Mouse (Mus musculus) stomach, embryonic 14.5 days (tissue): ENCODE measurements at regions not wholly inside any gene's neighbourhood (a gene's known extent, or its start where the extent isn't known, plus 50 kb on each side); places are given as distances from the start of the nearest gene placed in this dataset.

Experiments
- ATAC-seq: fragments of 200-750 bp; cut with Nextera tagmentation; 2 replicates; pipeline ENCODE4 v1.8.0; 2017; ENCODE audit warnings: low read depth, moderate TSS enrichment; ENCODE audit not compliant: insufficient number of reproducible peaks, insufficient read depth, low FRiP score
- H3K27ac ChIP-seq: fragments of 300-500 bp; sonication (generic); 2 replicates; pipeline ENCODE4 v1.5.1; 2014; ENCODE audit warnings: mild to moderate bottlenecking, low read length, moderate library complexity, mixed read lengths
- H3K27me3 ChIP-seq: fragments of 300-500 bp; sonication (generic); 2 replicates; pipeline ENCODE4 v1.6.1; 2014; ENCODE audit warnings: low read length, control low read depth, mixed read lengths; ENCODE audit not compliant: control insufficient read depth, insufficient read depth
- H3K36me3 ChIP-seq: fragments of 300-500 bp; sonication (generic); 2 replicates; pipeline ENCODE4 v1.6.1; 2014; ENCODE audit warnings: mild to moderate bottlenecking, control low read depth, low read length, moderate library complexity, mixed read lengths; ENCODE audit not compliant: control insufficient read depth, insufficient read depth
- H3K4me1 ChIP-seq: fragments of 300-500 bp; sonication (generic); 2 replicates; pipeline ENCODE4 v1.6.1; 2014; ENCODE audit warnings: low read length, control low read depth, mixed read lengths; ENCODE audit not compliant: control insufficient read depth, insufficient read depth
- H3K4me2 ChIP-seq: fragments of 300-500 bp; sonication (generic); replicated peaks from 2 replicates; pipeline ENCODE4 v1.6.1; 2014; ENCODE audit warnings: low read depth, low read length, control low read depth
- H3K4me3 ChIP-seq: fragments of 300-500 bp; sonication (generic); 2 replicates; pipeline ENCODE4 v1.5.1; 2014; ENCODE audit warnings: low read depth, low read length, control low read depth
- H3K9ac ChIP-seq: fragments of 300-500 bp; sonication (generic); replicated peaks from 2 replicates; pipeline ENCODE4 v1.6.1; 2014; ENCODE audit warnings: low read depth, mild to moderate bottlenecking, control low read depth, low read length, moderate library complexity, mixed read lengths
- H3K9me3 ChIP-seq: fragments of 300-500 bp; sonication (generic); 2 replicates; pipeline ENCODE4 v1.6.1; 2016; ENCODE audit warnings: low read depth, low read length, control low read depth; ENCODE audit not compliant: control insufficient read depth
- WGBS: fragments of 180-500 bp; shearing (Covaris S2); extraction: QIAGEN DNeasy Blood & Tissue Kit; methylation state at CpG from one replicate; pipeline ENCODE4 v1.1.7; 2014; 5-methylcytosine and 5-hydroxymethylcytosine counted together

DNA sequence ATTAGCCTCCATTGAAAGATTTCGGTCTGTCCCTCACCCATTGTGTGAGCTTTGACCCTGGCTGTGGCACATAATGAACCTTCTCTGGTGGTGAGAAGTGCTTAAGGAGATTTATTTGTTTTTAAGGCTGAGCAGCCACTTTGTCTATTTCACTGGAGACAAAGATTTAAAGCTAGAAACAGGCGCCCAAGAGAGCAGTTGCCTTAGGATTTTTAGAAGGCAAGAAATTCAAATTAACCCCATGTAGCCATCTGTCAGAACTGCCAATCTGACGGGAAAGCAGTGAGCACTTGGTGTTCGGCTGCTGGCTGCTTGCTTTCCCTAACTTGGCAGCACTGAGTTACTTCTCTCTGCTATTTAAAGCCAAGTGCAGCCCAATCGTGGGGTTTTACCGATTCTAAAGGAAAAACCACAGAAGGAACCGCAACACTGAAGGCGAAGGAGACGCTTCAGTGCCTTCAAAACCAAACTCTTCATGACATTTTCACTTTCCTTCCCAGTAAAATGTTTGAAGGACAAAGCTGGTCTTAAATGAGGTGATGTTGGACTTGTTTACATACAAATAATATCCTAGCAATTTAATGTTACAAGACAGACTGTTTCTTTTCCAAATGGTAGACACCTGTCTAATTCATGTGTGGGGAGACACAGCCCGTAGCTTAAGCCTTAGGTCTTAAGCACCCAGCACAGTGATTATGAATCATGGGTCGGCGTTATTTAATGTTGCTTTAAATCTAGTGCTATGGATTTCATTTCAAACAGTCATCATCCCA lies 88.9 kb upstream of the Ptpn13 start:
- no peak overlapping the region for H3K4me3 ChIP-seq
- H3K36me3 ChIP-seq, result no peaks in the 10 kb centered on the region
- peaks cover 3% of the 10 kb centered on the region; the same call in 1 of the 2 replicates for H3K4me1 ChIP-seq
- H3K9ac ChIP-seq, result no peak overlapping the region
- no peak; the same call in 1 of the 2 replicates for ATAC-seq
- H3K4me2 ChIP-seq, result no peak overlapping the region; the same call in 1 of the 2 replicates
- WGBS, result 13% methylated on average over 12 of the region's 12 CpGs
- no peaks in the 10 kb centered on the region for H3K27me3 ChIP-seq
- no peak overlapping the region for H3K27ac ChIP-seq
- no peaks in the 10 kb centered on the region for H3K9me3 ChIP-seq

DNA sequence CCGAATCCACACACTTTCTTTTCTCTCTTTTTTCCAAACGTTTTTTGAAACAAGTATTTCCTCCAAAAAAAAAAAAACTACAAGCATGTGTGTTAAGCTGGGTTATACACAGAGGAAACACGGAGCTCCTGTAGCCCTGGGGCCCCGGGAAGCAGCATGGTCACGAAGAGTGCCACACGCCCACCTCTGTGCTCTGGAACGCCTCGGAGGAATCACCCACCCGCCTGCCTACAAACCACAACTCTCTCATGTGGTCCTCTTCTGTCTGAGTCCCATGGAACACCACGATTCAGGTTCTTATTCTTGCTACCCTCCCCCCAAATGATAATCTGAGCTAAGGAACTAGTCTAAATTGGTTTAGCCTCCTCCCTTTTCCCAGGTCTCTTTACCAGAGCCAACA lies 98.6 kb upstream of the Ptpn13 start:
- WGBS, result 72% methylated on average over 10 of the region's 10 CpGs
- no peak for ATAC-seq
- no peaks in the 10 kb centered on the region for H3K4me1 ChIP-seq

DNA sequence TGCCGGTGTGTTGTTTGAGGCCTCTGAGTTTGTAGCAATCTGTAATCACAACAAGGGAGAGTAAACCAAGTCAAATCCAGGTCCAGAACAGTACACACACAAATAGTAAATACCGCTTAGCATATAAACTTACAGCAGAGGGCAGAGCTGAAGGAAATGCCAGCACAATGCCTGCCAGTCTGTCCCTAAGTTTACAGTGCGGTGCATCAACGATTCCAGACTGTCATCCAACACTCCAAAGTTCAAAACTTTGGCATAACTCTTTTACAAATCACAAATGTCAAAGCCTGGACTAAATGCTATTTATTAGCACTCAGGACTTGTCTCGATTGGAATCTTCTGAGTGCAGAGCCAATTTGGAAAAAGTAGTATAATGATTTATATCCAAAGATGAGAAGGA lies 104.7 kb upstream of the Ptpn13 start:
- Histone ChIP-seq H3K4me1 (no peaks in the 10 kb centered on the region), H3K4me3 (no peak overlapping the region), H3K9me3 (no peaks in the 10 kb centered on the region), H3K27ac (no peak overlapping the region), H3K27me3 (no peaks in the 10 kb centered on the region), H3K36me3 (no peaks in the 10 kb centered on the region), H3K9ac (no peak overlapping the region), H3K4me2 (no peak overlapping the region)
- WGBS, result 67% methylated on average over 5 of the region's 5 CpGs
- ATAC-seq, result no peak

More for the DNA sequence above, 98.6 kb upstream of the Ptpn13 start:
- H3K27ac ChIP-seq, result no peak overlapping the region
- peaks cover 4% of the 10 kb centered on the region; the same call in 1 of the 2 replicates for H3K9me3 ChIP-seq
- no peak overlapping the region for H3K9ac ChIP-seq
- H3K4me3 ChIP-seq, result no peak overlapping the region
- H3K27me3 ChIP-seq, result no peaks in the 10 kb centered on the region
- no peak overlapping the region for H3K4me2 ChIP-seq
- H3K36me3 ChIP-seq, result no peaks in the 10 kb centered on the region

GRCm38 (mm10) chr5:103309806-103310525 lies 98.8 kb upstream of the Mapk10 start:
- H3K9ac ChIP-seq, result no peak overlapping the region
- H3K9me3 ChIP-seq, result no peaks in the 10 kb centered on the region
- H3K4me1 ChIP-seq, result no peaks in the 10 kb centered on the region
- H3K4me2 ChIP-seq, result no peak overlapping the region
- ATAC-seq, result no peak
- no peaks in the 10 kb centered on the region for H3K27me3 ChIP-seq
- no peaks in the 10 kb centered on the region for H3K36me3 ChIP-seq
- H3K4me3 ChIP-seq, result no peak overlapping the region
- no peak overlapping the region for H3K27ac ChIP-seq
- 63% methylated on average over 9 of the region's 9 CpGs for WGBS

DNA sequence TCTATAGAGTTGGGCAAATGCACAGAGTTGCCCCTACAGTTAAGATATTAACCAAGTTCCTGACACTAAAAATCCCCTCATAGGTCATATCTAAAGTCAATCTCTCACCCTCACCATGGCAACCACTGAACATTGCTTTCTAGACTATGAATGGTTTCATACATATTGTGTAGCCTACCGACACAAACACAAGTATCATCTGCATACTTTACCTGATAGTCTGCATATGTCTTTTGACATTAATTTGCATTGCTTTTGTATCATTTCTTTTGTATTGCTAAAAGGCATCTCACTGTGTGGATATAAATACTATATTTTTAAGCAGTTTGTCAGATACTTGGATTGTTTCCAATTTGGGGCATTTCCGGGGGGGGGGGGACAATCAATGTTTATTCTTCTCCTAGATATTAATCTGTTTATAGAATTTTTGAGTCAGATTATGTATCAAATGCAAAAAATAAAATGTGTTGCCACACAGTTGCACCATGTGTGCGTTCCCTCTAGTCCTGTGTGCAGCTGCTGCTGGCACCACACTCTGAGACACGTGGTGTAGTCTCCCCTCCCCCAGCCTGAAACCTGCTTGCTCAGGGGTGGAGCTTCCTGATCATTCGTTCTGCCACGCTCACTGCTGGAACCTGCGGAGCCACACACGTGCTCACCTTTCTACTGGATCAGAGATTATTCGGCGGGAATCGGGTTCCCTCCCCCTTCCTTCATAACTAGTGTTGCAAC lies 94.7 kb upstream of the Mapk10 start:
- no peak overlapping the region for H3K27ac ChIP-seq
- H3K4me3 ChIP-seq, result no peak overlapping the region
- H3K9me3 ChIP-seq, result no peaks in the 10 kb centered on the region
- no peaks in the 10 kb centered on the region for H3K36me3 ChIP-seq
- no peaks in the 10 kb centered on the region for H3K4me1 ChIP-seq
- ATAC-seq, result no peak
- no peak overlapping the region for H3K9ac ChIP-seq
- H3K27me3 ChIP-seq, result no peaks in the 10 kb centered on the region
- WGBS, result 65% methylated on average over 11 of the region's 11 CpGs
- no peak overlapping the region for H3K4me2 ChIP-seq

GRCm38 (mm10) chr5:103304975-103305374 lies 93.8 kb upstream of the Mapk10 start:
- Histone ChIP-seq H3K27ac (no peak overlapping the region), H3K4me2 (no peak overlapping the region), H3K9me3 (no peaks in the 10 kb centered on the region), H3K36me3 (no peaks in the 10 kb centered on the region), H3K4me1 (no peaks in the 10 kb centered on the region), H3K4me3 (no peak overlapping the region), H3K9ac (no peak overlapping the region), H3K27me3 (no peaks in the 10 kb centered on the region)
- 97% methylated on average over 1 of the region's 1 CpGs for WGBS
- ATAC-seq, result no peak

DNA sequence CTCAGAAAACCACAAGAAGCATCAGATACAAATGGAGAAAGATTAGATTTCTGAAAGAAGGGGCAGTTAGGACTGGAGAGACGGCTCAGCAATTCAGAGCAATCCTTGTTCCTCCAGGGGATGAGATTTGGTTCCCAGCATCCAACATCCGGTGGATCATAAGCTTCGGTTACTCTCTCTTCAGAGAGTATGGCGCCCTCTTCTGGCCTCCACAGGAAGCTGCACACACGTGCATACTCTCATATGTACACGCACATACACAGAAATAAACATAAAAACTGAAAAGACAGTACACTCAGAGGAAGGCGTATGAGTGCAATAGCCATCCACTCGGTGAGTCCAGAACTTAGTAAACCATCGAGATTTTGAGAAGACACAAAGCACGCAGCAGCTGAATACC lies 91.6 kb upstream of the Mapk10 start:
- 92% methylated on average over 10 of the region's 10 CpGs for WGBS
- Histone ChIP-seq H3K9ac (no peak overlapping the region), H3K4me2 (no peak overlapping the region), H3K27ac (no peak overlapping the region), H3K4me1 (no peaks in the 10 kb centered on the region), H3K36me3 (no peaks in the 10 kb centered on the region), H3K4me3 (no peak overlapping the region), H3K27me3 (no peaks in the 10 kb centered on the region), H3K9me3 (no peaks in the 10 kb centered on the region)
- no peak for ATAC-seq

- H3K27me3 ChIP-seq, result no peaks in the 10 kb centered on the region
- ATAC-seq, result no peak
- H3K9ac ChIP-seq, result no peak overlapping the region
- H3K9me3 ChIP-seq, result no peaks in the 10 kb centered on the region
- H3K4me2 ChIP-seq, result no peak overlapping the region
- no peak overlapping the region for H3K27ac ChIP-seq
- H3K4me3 ChIP-seq, result no peak overlapping the region
- H3K4me1 ChIP-seq, result no peaks in the 10 kb centered on the region
- WGBS, result 29% methylated on average over 3 of the region's 3 CpGs
- no peaks in the 10 kb centered on the region for H3K36me3 ChIP-seq
Measured at GRCm38 (mm10) chr5:103301303-103301702, 90.2 kb upstream of the Mapk10 start.
